In the genomic region with DNA sequence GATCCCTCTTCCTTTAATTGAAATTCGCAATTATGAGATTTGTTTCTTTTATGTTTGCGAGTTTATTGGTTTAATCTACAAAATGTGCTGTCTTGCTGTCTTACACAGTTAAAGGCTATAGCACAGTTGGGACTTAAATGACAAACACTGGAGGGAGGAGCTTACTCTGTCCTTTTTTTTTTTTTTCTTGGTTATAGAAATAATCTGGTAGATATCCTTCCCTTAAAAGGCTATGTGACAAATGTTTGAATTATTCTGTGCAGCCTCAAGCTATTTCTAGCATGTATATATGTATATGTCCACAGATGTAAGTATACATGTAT, we compare ENCODE assay signal across 26 mouse cellular contexts.
DNase-seq lines count a peak whose midpoint lies in the region; ATAC-seq and TF ChIP-seq lines count a peak whose summit lies in the region.
"Had no signal": no experiment of that assay in that cellular context is flagged by ENCODE, and none has a peak within 500 bp of the region (broad histone marks: within the 10 kb centered on the region; RNA-seq: fewer than 3 reads in every experiment).

No protein-coding gene starts in this region.

- no peak overlapping the region for H3K4me3 ChIP-seq in kidney, postnatal 0 days (replicated peaks; ENCODE audit: low read depth, low read length)
- no peak overlapping the region for H3K4me3 ChIP-seq in hindbrain, embryonic 13.5 days
- H3K4me3 ChIP-seq in midbrain, embryonic 15.5 days = no peak overlapping the region
- H3K4me3 ChIP-seq in neural tube, embryonic 15.5 days (replicated peaks) = no peak overlapping the region
- H3K4me3 ChIP-seq: erythroblast, embryonic 14.5 days; heart, embryonic 13.5 days; intestine, embryonic 15.5 days; limb, embryonic 10.5 days; limb, embryonic 15.5 days; stomach, embryonic 15.5 days had no signal

- H3K4me1 ChIP-seq in kidney, postnatal 0 days (replicated peaks; ENCODE audit: insufficient read depth, low read length) = no peaks in the 10 kb centered on the region
- H3K4me1 ChIP-seq in hindbrain, embryonic 13.5 days (replicated peaks) = 0 out of 2 replicates have a peak, but pooled peaks cover 5% of the 10 kb centered on the region
- H3K4me1 ChIP-seq in midbrain, embryonic 15.5 days = 0 out of 2 replicates have a peak, but pooled peaks cover 4% of the 10 kb centered on the region
- H3K4me1 ChIP-seq in neural tube, embryonic 15.5 days = peaks cover 6% of the 10 kb centered on the region; the same call in 1 of the 2 replicates
- H3K4me1 ChIP-seq: heart, embryonic 13.5 days; intestine, embryonic 15.5 days; limb, embryonic 10.5 days; limb, embryonic 15.5 days; stomach, embryonic 15.5 days had no signal

- no peak overlapping the region for H3K9ac ChIP-seq in kidney, postnatal 0 days (ENCODE audit: low read depth, low read length)
- H3K9ac ChIP-seq in hindbrain, embryonic 13.5 days = no peak overlapping the region
- no peak overlapping the region for H3K9ac ChIP-seq in midbrain, embryonic 15.5 days
- no peak overlapping the region for H3K9ac ChIP-seq in neural tube, embryonic 15.5 days (replicated peaks)
- H3K9ac ChIP-seq: forebrain, postnatal 0 days; heart, embryonic 13.5 days; intestine, embryonic 15.5 days; limb, embryonic 15.5 days; liver, embryonic 14.5 days; stomach, embryonic 15.5 days had no signal

- 81% methylated on average over 2 of the region's 2 CpGs for WGBS in kidney, postnatal 0 days
- WGBS in hindbrain, embryonic 13.5 days = 89% methylated on average over 2 of the region's 2 CpGs
- 73% methylated on average over 2 of the region's 2 CpGs for WGBS in midbrain, embryonic 15.5 days
- 45% methylated on average over 2 of the region's 2 CpGs for WGBS in neural tube, embryonic 15.5 days

- H3K36me3 ChIP-seq in kidney, postnatal 0 days (ENCODE audit: insufficient read depth, low read length) = no peaks in the 10 kb centered on the region
- H3K36me3 ChIP-seq in hindbrain, embryonic 13.5 days = no peaks in the 10 kb centered on the region
- H3K36me3 ChIP-seq in midbrain, embryonic 15.5 days (replicated peaks) = no peaks in the 10 kb centered on the region
- H3K36me3 ChIP-seq in neural tube, embryonic 15.5 days = no peaks in the 10 kb centered on the region
- H3K36me3 ChIP-seq: G1E; heart, embryonic 13.5 days; intestine, embryonic 15.5 days; limb, embryonic 10.5 days; limb, embryonic 15.5 days; stomach, embryonic 15.5 days had no signal

- intact Hi-C loops in left cerebral cortex, postnatal 14 days (cut with DNase I) = no loop called here

- no peaks in the 10 kb centered on the region for H3K27me3 ChIP-seq in kidney, postnatal 0 days (ENCODE audit: insufficient read depth, low read length)
- H3K27me3 ChIP-seq in hindbrain, embryonic 13.5 days = no peaks in the 10 kb centered on the region
- no peaks in the 10 kb centered on the region for H3K27me3 ChIP-seq in midbrain, embryonic 15.5 days (replicated peaks)
- H3K27me3 ChIP-seq in neural tube, embryonic 15.5 days (replicated peaks) = no peaks in the 10 kb centered on the region
- H3K27me3 ChIP-seq: heart, embryonic 13.5 days; intestine, embryonic 15.5 days; limb, embryonic 15.5 days; stomach, embryonic 15.5 days had no signal

- no peak for ATAC-seq in kidney, postnatal 0 days (replicated peaks; ENCODE audit: low FRiP score, low read depth)
- peak; percentile 76 for ATAC-seq in hindbrain, embryonic 13.5 days (ENCODE audit: low FRiP score)
- ATAC-seq in midbrain, embryonic 15.5 days (replicated peaks) = peak; percentile 69; the same call in 1 of the 2 replicates
- peak; percentile 90 for ATAC-seq in neural tube, embryonic 15.5 days (ENCODE audit: low FRiP score)
- ATAC-seq: intestine, embryonic 15.5 days had no signal

- no peak overlapping the region for H3K4me2 ChIP-seq in kidney, postnatal 0 days (ENCODE audit: low read length)
- H3K4me2 ChIP-seq in hindbrain, embryonic 13.5 days = no peak overlapping the region
- H3K4me2 ChIP-seq in midbrain, embryonic 15.5 days = no peak overlapping the region
- H3K4me2 ChIP-seq in neural tube, embryonic 15.5 days = no peak overlapping the region
- H3K4me2 ChIP-seq: heart, embryonic 13.5 days; intestine, embryonic 15.5 days; limb, embryonic 15.5 days; stomach, embryonic 15.5 days had no signal

- no peak for TF ChIP-seq CTCF in kidney, postnatal 0 days (IDR thresholded peaks at IDR 0.05; ENCODE audit: low read depth)

- peak; percentile 22 for DNase-seq in kidney, postnatal 0 days (ENCODE audit: low spot score)
- no peak for DNase-seq in kidney, postnatal 36 days
- DNase-seq in urinary bladder, postnatal 36 days (ENCODE audit: low spot score in 2 of 2) = no peak
- no peak for DNase-seq in left cerebral cortex, postnatal 14 days (ENCODE audit: low spot score in 2 of 2)
- DNase-seq: adrenal gland, adult 8-10 months; cerebellum, adult 11 months; cerebellum, adult 9-11 months; heart, postnatal 10 days; kidney, adult 2 months; layer of hippocampus, postnatal 36 days; lung, adult 2 months; lung, postnatal 10 days; right cerebral cortex, postnatal 25 days had no signal

- H3K27ac ChIP-seq in kidney, postnatal 0 days = no peak overlapping the region
- peak overlapping the region; percentile 85 for H3K27ac ChIP-seq in hindbrain, embryonic 13.5 days
- H3K27ac ChIP-seq in midbrain, embryonic 15.5 days = peak overlapping the region; percentile 64
- H3K27ac ChIP-seq in neural tube, embryonic 15.5 days (replicated peaks) = peak overlapping the region; percentile 85
- H3K27ac ChIP-seq: heart, embryonic 13.5 days; intestine, embryonic 15.5 days; limb, embryonic 10.5 days; limb, embryonic 15.5 days; liver, embryonic 14.5 days; macrophage; stomach, embryonic 15.5 days had no signal

- H3K9me3 ChIP-seq in kidney, postnatal 0 days (replicated peaks; ENCODE audit: low read length) = no peaks in the 10 kb centered on the region
- no peaks in the 10 kb centered on the region for H3K9me3 ChIP-seq in hindbrain, embryonic 13.5 days
- H3K9me3 ChIP-seq in midbrain, embryonic 15.5 days = no peaks in the 10 kb centered on the region
- no peaks in the 10 kb centered on the region for H3K9me3 ChIP-seq in neural tube, embryonic 15.5 days (replicated peaks)
- H3K9me3 ChIP-seq: G1E; heart, embryonic 13.5 days; intestine, embryonic 15.5 days; limb, embryonic 10.5 days; limb, embryonic 15.5 days; stomach, embryonic 15.5 days had no signal
